Mouse (Mus musculus) testis, adult 2 months (tissue): ENCODE results near the gene Phldb2.

Source experiments
- CTCF ChIP-seq: fragments of 200-500 bp; IDR thresholded peaks from 2 replicates; pipeline ENCODE4 v1.5.1; 2012; ENCODE audit warnings: low read depth, mild to moderate bottlenecking, inconsistent platforms, low read length, moderate library complexity; ENCODE audit not compliant: control insufficient read depth, insufficient read depth, insufficient replicate concordance
- POLR2A ChIP-seq: fragments of 200-500 bp; IDR thresholded peaks from 2 replicates; pipeline ENCODE4 v1.6.1; 2012; ENCODE audit warnings: low read depth, mild to moderate bottlenecking, inconsistent platforms, low read length, moderate library complexity; ENCODE audit not compliant: control insufficient read depth

DNA sequence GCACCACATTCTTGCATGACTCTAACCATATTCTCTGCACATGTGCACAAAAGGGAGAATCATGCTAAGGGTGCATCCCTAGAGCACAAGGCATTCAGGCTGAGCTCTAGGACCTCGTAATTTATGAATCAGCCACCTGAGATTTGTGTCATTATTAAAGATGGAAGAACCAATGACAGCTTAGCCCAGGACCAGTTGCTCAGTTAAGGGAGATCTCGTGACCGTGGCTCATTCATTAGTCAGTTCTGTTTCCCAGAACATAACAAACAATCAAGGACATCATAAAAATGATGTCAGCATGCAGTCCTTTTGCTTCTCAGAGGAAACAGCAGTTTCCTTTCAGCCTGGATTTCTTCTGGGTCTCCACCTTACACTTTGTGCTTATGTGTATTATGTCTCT, 7.6 kb upstream of the Phldb2 start:
- TF ChIP-seq CTCF, result no peak
- TF ChIP-seq POLR2A, result no peak
